Mouse (Mus musculus) liver, embryonic 13.5 days (tissue): ENCODE results near the gene Spon1. TPM values are rescaled to one million over a fixed set of nuclear protein-coding genes. Genes with fewer than 3 reads are reported as not detected.

ENCODE experiments used
- ATAC-seq: fragments of 200-750 bp; cut with Nextera tagmentation; 2 replicates; pipeline ENCODE4 v1.8.0; 2017; ENCODE audit warnings: low read depth, mild to moderate bottlenecking, moderate number of reproducible peaks, moderate library complexity
- DNase-seq: peaks from one replicate; pipeline ENCODE4 v3.0.0; 2022
- H3K27ac ChIP-seq: fragments of 300-500 bp; sonication (generic); 2 replicates; pipeline ENCODE4 v1.5.1; 2015; ENCODE audit warnings: moderate library complexity, mild to moderate bottlenecking, inconsistent platforms
- H3K27me3 ChIP-seq: fragments of 300-500 bp; sonication (generic); 2 replicates; pipeline ENCODE4 v1.6.1; 2015; ENCODE audit warnings: mild to moderate bottlenecking, inconsistent platforms
- H3K36me3 ChIP-seq: fragments of 300-500 bp; sonication (generic); 2 replicates; pipeline ENCODE4 v1.6.1; 2015; ENCODE audit warnings: mild to moderate bottlenecking, inconsistent platforms
- H3K4me1 ChIP-seq: fragments of 300-500 bp; sonication (generic); replicated peaks from 2 replicates; pipeline ENCODE4 v1.6.1; 2015; ENCODE audit warnings: inconsistent platforms
- H3K4me2 ChIP-seq: fragments of 300-500 bp; sonication (generic); 2 replicates; pipeline ENCODE4 v1.6.1; 2015; ENCODE audit warnings: inconsistent platforms, mild to moderate bottlenecking, moderate library complexity
- H3K4me3 ChIP-seq: fragments of 300-500 bp; sonication (generic); replicated peaks from 2 replicates; pipeline ENCODE4 v1.5.1; 2015; ENCODE audit warnings: mild to moderate bottlenecking, inconsistent platforms
- H3K9ac ChIP-seq: fragments of 300-500 bp; sonication (generic); 2 replicates; pipeline ENCODE4 v1.6.1; 2015; ENCODE audit warnings: mild to moderate bottlenecking, inconsistent platforms
- H3K9me3 ChIP-seq: fragments of 300-500 bp; sonication (generic); replicated peaks from 2 replicates; pipeline ENCODE4 v1.6.1; 2016; ENCODE audit warnings: inconsistent platforms
- WGBS: fragments of 180-500 bp; shearing (Covaris S2); methylation state at CpG from one replicate; pipeline ENCODE4 v1.1.7; 2015; ENCODE audit not compliant: insufficient replicate concordance; 5-methylcytosine and 5-hydroxymethylcytosine counted together
- polyA plus RNA-seq: library from polyadenylated mRNA; unstranded; fragments of >200 nt; fragmentation: Nextera tagmentation; extraction: Ambion mirVana; gene quantifications from 2 replicates; pipeline ENCODE4 v1.2.1, GENCODE M21; 2015

Spon1 gene
- polyA plus RNA-seq, 1 experiment from 2014 or later = 0.95 TPM

DNA sequence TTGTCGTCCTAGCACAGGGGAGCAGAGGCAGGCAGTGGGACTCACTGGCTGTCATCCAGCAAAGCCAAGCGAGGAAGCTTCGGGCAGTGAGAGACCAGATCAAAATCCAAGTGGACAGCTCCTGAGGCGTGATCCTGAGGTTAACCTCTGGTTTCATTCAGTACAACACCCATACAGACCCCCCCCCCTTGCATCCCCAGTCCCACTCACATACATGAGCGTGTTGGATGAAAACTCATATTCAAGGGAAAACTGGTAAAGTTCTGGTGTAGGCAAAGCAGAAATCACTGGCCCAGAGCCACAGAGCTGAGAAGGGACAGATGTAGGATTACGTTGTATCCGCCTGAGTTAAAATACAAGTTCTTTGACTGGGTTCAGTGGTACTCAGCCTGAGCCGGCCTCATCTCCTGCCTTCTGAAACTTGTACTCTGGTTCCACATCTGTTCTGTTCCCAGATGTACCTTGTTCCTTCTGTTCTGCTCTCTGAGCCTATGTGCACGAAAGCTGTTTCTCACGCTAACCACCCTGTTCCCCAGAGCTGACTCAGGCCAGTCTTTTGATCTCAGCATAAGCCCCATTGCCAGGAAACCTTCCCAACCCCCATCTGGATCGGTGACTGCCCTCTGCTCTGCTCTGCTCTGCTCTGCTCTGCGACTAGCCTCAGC, 143.5 kb downstream of the Spon1 start:
- ATAC-seq (no peak), DNase-seq (no peak)
- H3K4me2 ChIP-seq = no peak overlapping the region
- no peak overlapping the region for H3K27ac ChIP-seq
- no peaks in the 10 kb centered on the region for H3K9me3 ChIP-seq
- WGBS = 31% methylated on average over 12 of the region's 12 CpGs
- H3K9ac ChIP-seq = no peak overlapping the region
- no peaks in the 10 kb centered on the region for H3K27me3 ChIP-seq
- no peaks in the 10 kb centered on the region for H3K4me1 ChIP-seq
- H3K4me3 ChIP-seq = no peak overlapping the region
- no peaks in the 10 kb centered on the region for H3K36me3 ChIP-seq

DNA sequence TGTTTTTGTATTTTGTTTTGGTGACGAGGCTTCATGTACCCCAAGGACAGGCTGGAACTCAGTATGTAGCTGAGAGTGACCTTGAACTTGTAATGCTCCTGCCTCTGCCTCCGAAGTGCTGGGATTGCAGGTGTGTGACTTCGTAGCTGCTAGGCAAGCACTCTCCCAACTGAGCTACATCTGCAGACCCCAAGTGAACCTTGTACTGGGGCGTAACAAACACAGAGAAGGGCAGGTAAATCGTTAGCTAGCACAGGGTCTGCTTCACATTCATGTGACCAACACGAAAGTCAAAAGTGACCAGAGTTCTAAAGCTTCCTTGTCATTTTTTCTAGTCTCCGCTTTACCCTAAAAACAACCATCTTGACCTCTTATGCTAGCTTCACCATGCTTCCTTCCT, 145.1 kb downstream of the Spon1 start:
- no peaks in the 10 kb centered on the region for H3K9me3 ChIP-seq
- no peaks in the 10 kb centered on the region for H3K4me1 ChIP-seq
- DNase-seq = no peak
- no peak overlapping the region for H3K9ac ChIP-seq
- no peak overlapping the region for H3K27ac ChIP-seq
- H3K27me3 ChIP-seq = no peaks in the 10 kb centered on the region
- H3K36me3 ChIP-seq = no peaks in the 10 kb centered on the region
- no peak overlapping the region for H3K4me3 ChIP-seq
- no peak overlapping the region for H3K4me2 ChIP-seq
- 56% methylated on average over 7 of the region's 7 CpGs for WGBS
- ATAC-seq = no peak

DNA sequence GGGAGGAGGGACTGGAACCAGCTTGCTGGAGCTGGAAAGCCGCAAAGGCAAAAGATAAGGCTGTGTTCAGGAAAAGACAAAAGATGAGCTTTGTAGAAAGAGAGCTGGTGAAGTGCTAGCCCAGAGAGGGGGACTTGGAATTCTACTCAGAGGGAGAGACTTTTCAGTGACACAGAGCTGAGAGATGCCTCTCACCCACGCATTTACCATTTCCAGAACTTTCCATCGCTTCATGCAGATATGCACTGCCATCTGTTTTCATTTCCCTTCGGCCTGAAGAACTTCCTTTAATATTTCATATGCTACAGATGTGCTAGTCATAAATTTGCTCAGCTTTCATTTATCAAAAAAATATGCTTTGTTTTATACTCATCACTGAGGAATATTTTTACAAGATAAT, 150.1 kb downstream of the Spon1 start:
- ATAC-seq (no peak), DNase-seq (no peak)
- Histone ChIP-seq H3K9me3 (no peaks in the 10 kb centered on the region), H3K4me2 (no peak overlapping the region), H3K4me3 (no peak overlapping the region), H3K27ac (no peak overlapping the region), H3K9ac (no peak overlapping the region), H3K27me3 (no peaks in the 10 kb centered on the region), H3K4me1 (no peaks in the 10 kb centered on the region), H3K36me3 (no peaks in the 10 kb centered on the region)
- 59% methylated on average over 4 of the region's 4 CpGs for WGBS

DNA sequence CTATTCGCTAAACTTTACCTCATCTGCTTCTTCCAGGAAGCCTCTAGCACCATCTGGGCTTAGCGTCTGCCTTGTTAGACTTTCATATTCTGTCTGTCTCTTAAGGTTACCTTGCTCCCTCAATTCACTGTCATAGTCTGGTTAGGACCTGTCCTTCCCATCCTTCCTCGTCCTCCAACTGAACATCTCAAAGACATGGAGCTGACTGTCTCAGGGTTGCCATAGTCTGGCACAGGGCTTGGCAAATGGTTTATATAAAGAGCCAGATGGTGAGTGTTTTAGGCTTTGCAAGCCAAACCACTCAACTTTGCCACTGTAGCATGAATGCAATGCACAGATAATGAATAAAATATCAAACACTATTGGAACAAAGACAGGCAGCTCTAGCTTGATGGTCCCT, 153.1 kb downstream of the Spon1 start:
- Histone ChIP-seq H3K4me2 (no peak overlapping the region), H3K27ac (no peak overlapping the region), H3K4me3 (no peak overlapping the region), H3K4me1 (no peaks in the 10 kb centered on the region), H3K9me3 (no peaks in the 10 kb centered on the region), H3K36me3 (no peaks in the 10 kb centered on the region), H3K27me3 (no peaks in the 10 kb centered on the region), H3K9ac (no peak overlapping the region)
- WGBS = 48% methylated on average over 3 of the region's 3 CpGs
- ATAC-seq = no peak
- DNase-seq = no peak

DNA sequence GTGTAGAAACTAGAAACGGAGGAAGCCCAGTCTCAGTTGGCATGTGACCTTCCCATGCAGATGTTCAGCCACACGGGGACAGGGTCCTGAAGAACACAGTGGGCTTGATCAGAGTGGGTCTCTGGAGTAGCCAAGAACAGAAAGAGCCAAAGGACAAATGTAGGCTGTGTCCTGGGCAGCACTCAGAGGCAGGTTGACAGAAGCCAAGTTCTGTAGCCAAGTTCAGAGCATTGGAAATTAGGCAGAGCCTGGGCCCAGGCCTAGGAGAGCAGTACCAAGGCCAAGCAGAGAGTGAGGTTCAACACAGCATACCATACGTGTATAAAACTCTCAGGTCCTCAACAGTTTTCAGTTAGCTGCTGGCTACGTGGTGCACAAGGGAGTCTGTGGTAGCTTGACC, 153.7 kb downstream of the Spon1 start:
- Histone ChIP-seq H3K27ac (no peak overlapping the region), H3K27me3 (no peaks in the 10 kb centered on the region), H3K4me2 (no peak overlapping the region), H3K4me3 (no peak overlapping the region), H3K36me3 (no peaks in the 10 kb centered on the region), H3K4me1 (no peaks in the 10 kb centered on the region), H3K9ac (no peak overlapping the region), H3K9me3 (no peaks in the 10 kb centered on the region)
- ATAC-seq (no peak), DNase-seq (no peak)
- WGBS = 49% methylated on average over 4 of the region's 4 CpGs

DNA sequence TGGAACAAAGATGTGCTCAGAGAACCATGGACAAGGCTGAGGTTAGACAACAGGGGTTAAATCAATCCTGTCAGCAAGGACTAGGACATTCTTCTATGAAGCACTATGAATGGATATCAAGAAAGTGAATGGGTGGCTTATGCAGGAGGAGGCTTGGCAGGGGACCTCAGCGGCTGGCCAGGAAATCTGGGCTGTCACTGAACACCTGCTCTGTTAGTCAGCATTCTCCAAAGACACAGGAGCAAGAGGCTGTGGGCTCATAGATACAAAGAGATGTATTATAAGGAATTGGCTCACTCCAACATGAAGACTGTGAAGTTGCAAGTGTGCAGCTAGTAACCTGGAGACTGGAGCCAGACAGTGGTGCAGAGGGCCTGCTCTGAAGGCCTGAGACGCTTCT, 154.3 kb downstream of the Spon1 start:
- ATAC-seq (no peak), DNase-seq (no peak)
- Histone ChIP-seq H3K36me3 (no peaks in the 10 kb centered on the region), H3K4me1 (no peaks in the 10 kb centered on the region), H3K9me3 (no peaks in the 10 kb centered on the region), H3K27ac (no peak overlapping the region), H3K9ac (no peak overlapping the region), H3K4me3 (no peak overlapping the region), H3K27me3 (no peaks in the 10 kb centered on the region), H3K4me2 (no peak overlapping the region)
- WGBS = 65% methylated on average over 2 of the region's 2 CpGs

DNA sequence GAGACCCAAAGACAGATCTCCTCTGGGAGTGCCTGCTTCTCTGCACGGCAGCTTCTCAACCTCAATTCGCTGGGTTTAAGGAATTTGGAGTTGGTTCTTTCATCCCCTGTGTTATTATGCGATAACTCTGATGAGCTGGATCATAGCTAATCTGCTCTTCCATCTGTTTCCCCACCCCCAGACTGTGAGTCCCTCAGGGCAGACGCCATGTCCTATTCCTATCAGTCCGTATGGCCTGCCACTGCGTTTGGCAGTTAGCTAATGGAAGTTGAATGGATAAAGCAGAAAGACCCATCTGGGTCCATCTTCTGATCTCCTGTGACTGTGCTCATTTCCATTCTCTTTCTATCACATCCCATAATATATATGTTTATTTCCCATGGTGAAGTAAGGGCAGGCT, 158.8 kb downstream of the Spon1 start:
- Histone ChIP-seq H3K9me3 (no peaks in the 10 kb centered on the region), H3K4me3 (no peak overlapping the region), H3K27me3 (no peaks in the 10 kb centered on the region), H3K27ac (no peak overlapping the region), H3K4me1 (no peaks in the 10 kb centered on the region), H3K9ac (no peak overlapping the region), H3K4me2 (no peak overlapping the region), H3K36me3 (no peaks in the 10 kb centered on the region)
- DNase-seq (no peak), ATAC-seq (no peak)
- 62% methylated on average over 6 of the region's 6 CpGs for WGBS

DNA sequence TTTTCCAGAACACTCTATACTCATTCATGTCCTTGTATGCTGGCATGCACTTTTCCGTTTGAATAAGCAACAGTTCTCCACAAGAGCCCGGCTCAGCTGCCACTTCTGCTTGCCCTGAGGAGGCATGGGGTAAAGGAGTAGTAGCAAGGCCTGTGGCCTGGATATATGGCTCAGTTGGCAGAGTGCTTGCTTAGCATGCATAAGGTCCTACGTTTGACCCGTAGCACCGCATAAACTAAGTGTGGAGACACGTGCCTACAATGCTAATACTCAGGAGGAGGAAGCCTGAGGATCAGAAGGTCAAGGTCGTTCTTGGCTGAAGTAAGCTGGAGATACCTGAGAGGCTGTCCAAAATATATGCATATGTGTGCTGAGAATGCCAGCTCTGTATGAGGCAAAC, 185.1 kb downstream of the Spon1 start:
- no peaks in the 10 kb centered on the region for H3K4me1 ChIP-seq
- H3K9me3 ChIP-seq = no peaks in the 10 kb centered on the region
- H3K4me2 ChIP-seq = no peak overlapping the region
- no peaks in the 10 kb centered on the region for H3K36me3 ChIP-seq
- H3K27me3 ChIP-seq = no peaks in the 10 kb centered on the region
- H3K4me3 ChIP-seq = no peak overlapping the region
- 68% methylated on average over 7 of the region's 7 CpGs for WGBS
- ATAC-seq = no peak
- H3K27ac ChIP-seq = no peak overlapping the region
- H3K9ac ChIP-seq = no peak overlapping the region
- DNase-seq = no peak

DNA sequence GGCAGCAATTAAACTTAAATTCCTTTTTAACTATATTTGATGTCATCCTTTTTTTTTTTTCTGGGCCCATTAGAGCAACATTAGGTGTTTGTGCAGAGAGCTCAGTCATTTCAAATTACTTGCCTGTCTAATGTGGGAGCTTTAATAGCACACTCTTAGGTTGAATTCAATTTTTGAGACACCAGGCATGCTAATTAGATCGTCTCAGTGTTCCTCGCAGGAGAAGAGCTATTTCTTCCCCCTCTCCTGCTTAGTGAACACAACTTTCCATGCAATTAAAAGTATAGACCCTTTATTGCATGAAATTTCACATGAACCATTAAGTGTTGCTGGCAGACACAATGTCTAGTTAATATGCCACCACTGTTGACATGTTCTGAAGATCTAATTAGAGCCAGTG, 189.6 kb downstream of the Spon1 start:
- Histone ChIP-seq H3K9ac (no peak overlapping the region), H3K4me1 (no peaks in the 10 kb centered on the region), H3K27ac (no peak overlapping the region), H3K36me3 (no peaks in the 10 kb centered on the region), H3K4me3 (no peak overlapping the region), H3K9me3 (no peaks in the 10 kb centered on the region), H3K27me3 (no peaks in the 10 kb centered on the region), H3K4me2 (no peak overlapping the region)
- WGBS = 69% methylated on average over 2 of the region's 2 CpGs
- DNase-seq (no peak), ATAC-seq (no peak)

DNA sequence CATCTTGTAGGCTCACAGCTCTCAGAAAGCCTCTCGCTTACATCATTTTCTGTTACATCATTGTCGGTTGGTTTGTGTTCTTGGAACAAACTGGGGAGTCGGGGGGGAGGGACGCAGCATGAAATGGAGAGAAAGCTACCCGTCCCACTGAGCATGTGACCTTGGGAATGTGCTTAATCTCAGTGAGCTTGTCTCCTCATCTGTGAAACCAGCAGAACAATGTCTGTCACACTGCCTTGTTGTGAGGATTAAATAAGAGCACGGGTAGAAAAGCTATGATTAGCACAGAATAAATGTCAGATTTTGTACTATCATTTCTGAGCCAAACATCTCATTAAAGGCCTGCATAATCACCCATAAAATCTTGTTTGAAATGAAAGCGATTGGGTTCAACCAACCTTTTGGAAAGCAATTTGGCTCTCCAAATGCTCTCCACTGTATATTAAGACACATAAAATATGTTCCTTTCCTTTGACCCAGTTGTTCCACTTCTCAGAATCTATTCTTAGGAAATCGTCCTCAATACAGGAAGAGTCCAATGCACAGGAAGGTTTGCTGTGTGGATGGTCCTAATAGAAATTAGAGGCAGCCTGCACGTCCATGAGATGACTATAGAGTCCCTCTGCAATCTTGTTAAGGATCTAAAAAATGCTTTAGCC, 195.2 kb downstream of the Spon1 start:
- Histone ChIP-seq H3K4me2 (no peak overlapping the region), H3K9ac (no peak overlapping the region), H3K36me3 (no peaks in the 10 kb centered on the region), H3K27me3 (no peaks in the 10 kb centered on the region), H3K9me3 (no peaks in the 10 kb centered on the region), H3K4me1 (no peaks in the 10 kb centered on the region), H3K27ac (no peak overlapping the region), H3K4me3 (no peak overlapping the region)
- WGBS = 56% methylated on average over 9 of the region's 9 CpGs
- no peak for ATAC-seq
- no peak for DNase-seq

DNA sequence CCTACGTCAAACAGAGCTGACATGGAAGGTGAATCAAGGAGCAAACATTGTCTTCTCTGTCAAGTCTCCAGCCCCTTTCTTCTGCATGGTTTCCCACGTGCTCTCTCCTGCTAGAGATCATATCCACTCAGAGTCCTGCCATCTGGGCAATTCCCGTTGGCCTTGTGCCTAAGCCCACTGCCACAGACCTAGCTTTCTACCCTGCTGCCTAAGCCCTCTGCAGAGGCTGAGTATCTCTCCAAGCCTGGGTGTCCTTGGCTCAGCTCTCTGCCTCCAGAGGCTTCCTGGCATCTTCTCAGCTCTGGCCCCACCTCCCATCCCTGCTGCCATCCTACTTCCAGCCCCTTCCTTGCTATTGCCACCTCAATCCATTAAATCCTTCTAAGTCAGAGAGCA, 195.7 kb downstream of the Spon1 start:
- Histone ChIP-seq H3K9ac (no peak overlapping the region), H3K4me1 (no peaks in the 10 kb centered on the region), H3K27ac (no peak overlapping the region), H3K27me3 (no peaks in the 10 kb centered on the region), H3K36me3 (no peaks in the 10 kb centered on the region), H3K4me3 (no peak overlapping the region), H3K4me2 (no peak overlapping the region), H3K9me3 (no peaks in the 10 kb centered on the region)
- 57% methylated on average over 3 of the region's 3 CpGs for WGBS
- no peak for ATAC-seq
- no peak for DNase-seq

DNA sequence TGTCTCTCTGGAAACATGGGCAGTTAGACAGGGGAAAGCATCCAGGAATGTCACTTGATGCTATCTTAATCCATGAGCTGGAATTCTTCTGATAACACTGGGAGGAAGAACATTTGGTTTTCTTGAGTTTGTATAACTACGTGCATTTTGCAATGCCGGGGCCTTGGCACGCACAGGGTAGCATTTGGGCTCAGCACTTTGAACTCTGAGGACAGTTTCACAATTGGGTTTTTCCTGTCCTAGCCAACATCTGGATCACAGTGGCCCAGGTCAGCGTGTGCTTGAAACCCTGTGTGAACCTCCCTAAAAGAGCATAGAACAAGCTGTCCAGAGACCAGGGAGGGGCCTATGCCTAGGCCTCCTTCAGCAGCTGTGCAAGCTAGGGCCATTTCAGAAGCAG, 196.3 kb downstream of the Spon1 start:
- Histone ChIP-seq H3K27ac (no peak overlapping the region), H3K36me3 (no peaks in the 10 kb centered on the region), H3K27me3 (no peaks in the 10 kb centered on the region), H3K4me2 (no peak overlapping the region), H3K4me3 (no peak overlapping the region), H3K4me1 (no peaks in the 10 kb centered on the region), H3K9me3 (no peaks in the 10 kb centered on the region), H3K9ac (no peak overlapping the region)
- ATAC-seq (no peak), DNase-seq (no peak)
- WGBS = 71% methylated on average over 4 of the region's 4 CpGs
